Mouse (Mus musculus): ENCODE data around the gene Lyrm9. TPM values are rescaled to one million over a fixed set of nuclear protein-coding genes. Genes with fewer than 3 reads are reported as not detected.
A peak's percentile ranks its signal among the peaks of the same experiment; 100 is the strongest.

Lyrm9 gene
- polyA plus RNA-seq, 1 experiment from 2014 or later, result 14.0 TPM

DNA sequence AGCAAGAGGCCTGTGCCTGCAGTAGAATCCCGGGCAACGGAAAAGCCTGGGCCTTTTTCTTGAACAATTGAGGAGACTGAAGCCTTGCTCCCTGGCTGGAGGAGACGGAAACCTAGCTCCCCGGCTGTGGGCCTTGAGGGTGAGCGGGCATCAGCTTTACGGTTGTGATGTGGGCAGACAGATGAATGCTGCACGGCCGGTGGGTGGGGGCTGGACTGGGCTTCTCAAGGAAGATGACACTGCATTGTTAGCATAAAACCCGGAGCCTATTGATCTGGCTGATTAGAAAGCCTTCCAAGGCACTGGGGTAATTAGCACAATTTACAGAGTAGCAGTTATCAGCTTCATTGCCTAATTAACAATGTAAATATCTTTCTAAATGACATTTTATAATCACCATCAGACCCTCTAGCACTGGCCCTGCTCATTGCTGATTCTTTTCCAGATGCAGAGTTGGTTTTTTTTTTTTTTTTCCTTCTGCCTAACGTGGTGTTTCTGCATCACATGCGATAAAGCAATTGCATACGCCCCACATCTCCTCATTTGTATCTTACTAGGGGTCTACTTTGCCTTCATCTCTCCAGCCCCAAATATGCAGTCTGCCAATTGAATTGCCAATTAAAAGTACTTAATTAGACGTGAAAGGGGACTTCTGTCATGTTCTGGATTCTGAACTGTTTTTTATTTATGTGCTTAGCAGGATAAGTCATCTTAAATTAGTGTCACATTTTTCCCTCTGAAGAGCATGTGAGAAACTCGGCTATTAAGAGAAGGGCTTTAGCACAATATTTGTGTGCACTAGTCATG lies 10.2 kb upstream of the Lyrm9 start:
- H3K27me3 ChIP-seq, result peaks cover 5% of the 10 kb centered on the region; the same call in 1 of the 2 replicates
- no peaks in the 10 kb centered on the region for H3K9me3 ChIP-seq (replicated peaks)
- H3K4me3 ChIP-seq (replicated peaks), result no peak overlapping the region
- no peaks in the 10 kb centered on the region for H3K36me3 ChIP-seq (replicated peaks)
- no peak overlapping the region for H3K4me2 ChIP-seq
- H3K4me1 ChIP-seq (replicated peaks), result 0 out of 2 replicates have a peak, but pooled peaks cover 8% of the 10 kb centered on the region
- no peak for ATAC-seq (ENCODE audit: insufficient read depth)
- no peak overlapping the region for H3K9ac ChIP-seq
- H3K27ac ChIP-seq (replicated peaks), result no peak overlapping the region
- WGBS (ENCODE audit: insufficient replicate concordance), result 64% methylated on average over 14 of the region's 14 CpGs

- Histone ChIP-seq H3K4me2 (no peak overlapping the region), H3K9ac (no peak overlapping the region), H3K4me1 (replicated peaks) (0 out of 2 replicates have a peak, but pooled peaks cover 12% of the 10 kb centered on the region), H3K36me3 (replicated peaks) (no peaks in the 10 kb centered on the region), H3K27me3 (peaks cover 5% of the 10 kb centered on the region; the same call in 1 of the 2 replicates), H3K27ac (replicated peaks) (no peak overlapping the region), H3K4me3 (replicated peaks) (no peak overlapping the region), H3K9me3 (replicated peaks) (no peaks in the 10 kb centered on the region)
- WGBS (ENCODE audit: insufficient replicate concordance), result 68% methylated on average over 11 of the region's 11 CpGs
- no peak for ATAC-seq (ENCODE audit: insufficient read depth)
Observed at GRCm38 (mm10) chr11:78817311-78818022, 8.9 kb upstream of the Lyrm9 start.

GRCm38 (mm10) chr11:78820337-78821000 lies 5.9 kb upstream of the Lyrm9 start:
- ATAC-seq (ENCODE audit: insufficient read depth), result no peak
- Histone ChIP-seq H3K27me3 (peaks cover 5% of the 10 kb centered on the region; the same call in 1 of the 2 replicates), H3K4me1 (replicated peaks) (0 out of 2 replicates have a peak, but pooled peaks cover 12% of the 10 kb centered on the region), H3K36me3 (replicated peaks) (no peaks in the 10 kb centered on the region), H3K4me2 (no peak overlapping the region), H3K4me3 (replicated peaks) (no peak overlapping the region), H3K9me3 (replicated peaks) (no peaks in the 10 kb centered on the region), H3K9ac (no peak overlapping the region), H3K27ac (replicated peaks) (no peak overlapping the region)
- 48% methylated on average over 12 of the region's 12 CpGs for WGBS (ENCODE audit: insufficient replicate concordance)

- H3K9ac ChIP-seq, result no peak overlapping the region
- H3K27ac ChIP-seq (replicated peaks), result no peak overlapping the region
- no peak overlapping the region for H3K4me3 ChIP-seq (replicated peaks)
- WGBS (ENCODE audit: insufficient replicate concordance), result 37% methylated on average over 13 of the region's 13 CpGs
- H3K27me3 ChIP-seq, result peaks cover 5% of the 10 kb centered on the region; the same call in 1 of the 2 replicates
- no peaks in the 10 kb centered on the region for H3K36me3 ChIP-seq (replicated peaks)
- peaks cover 32% of the 10 kb centered on the region for H3K4me1 ChIP-seq (replicated peaks)
- H3K4me2 ChIP-seq, result no peak overlapping the region
- H3K9me3 ChIP-seq (replicated peaks), result no peaks in the 10 kb centered on the region
- ATAC-seq (ENCODE audit: insufficient read depth), result no peak
Observed at GRCm38 (mm10) chr11:78822792-78823498, 3.4 kb upstream of the Lyrm9 start.

- no peaks in the 10 kb centered on the region for H3K9me3 ChIP-seq (replicated peaks)
- ATAC-seq (ENCODE audit: insufficient read depth), result no peak
- H3K4me1 ChIP-seq (replicated peaks), result peaks cover 61% of the 10 kb centered on the region
- H3K27me3 ChIP-seq, result no peaks in the 10 kb centered on the region
- no peaks in the 10 kb centered on the region for H3K36me3 ChIP-seq (replicated peaks)
- H3K27ac ChIP-seq (replicated peaks), result no peak overlapping the region
- peak overlapping the region; percentile 85; the same call in 1 of the 2 replicates for H3K4me3 ChIP-seq (replicated peaks)
- H3K4me2 ChIP-seq, result peak overlapping the region; percentile 90
- H3K9ac ChIP-seq, result no peak overlapping the region
- 58% methylated on average over 7 of the region's 7 CpGs for WGBS (ENCODE audit: insufficient replicate concordance)
Observed at GRCm38 (mm10) chr11:78827546-78827945, 1.2 kb downstream of the Lyrm9 start.

GRCm38 (mm10) chr11:78828386-78828785 lies 2.0 kb downstream of the Lyrm9 start:
- 46% methylated on average over 2 of the region's 2 CpGs for WGBS (ENCODE audit: insufficient replicate concordance)
- no peaks in the 10 kb centered on the region for H3K36me3 ChIP-seq (replicated peaks)
- H3K9ac ChIP-seq, result no peak overlapping the region
- no peaks in the 10 kb centered on the region for H3K9me3 ChIP-seq (replicated peaks)
- no peaks in the 10 kb centered on the region for H3K27me3 ChIP-seq
- peaks cover 70% of the 10 kb centered on the region for H3K4me1 ChIP-seq (replicated peaks)
- no peak for ATAC-seq (ENCODE audit: insufficient read depth)
- H3K27ac ChIP-seq (replicated peaks), result no peak overlapping the region
- H3K4me2 ChIP-seq, result no peak overlapping the region
- H3K4me3 ChIP-seq (replicated peaks), result no peak overlapping the region

DNA sequence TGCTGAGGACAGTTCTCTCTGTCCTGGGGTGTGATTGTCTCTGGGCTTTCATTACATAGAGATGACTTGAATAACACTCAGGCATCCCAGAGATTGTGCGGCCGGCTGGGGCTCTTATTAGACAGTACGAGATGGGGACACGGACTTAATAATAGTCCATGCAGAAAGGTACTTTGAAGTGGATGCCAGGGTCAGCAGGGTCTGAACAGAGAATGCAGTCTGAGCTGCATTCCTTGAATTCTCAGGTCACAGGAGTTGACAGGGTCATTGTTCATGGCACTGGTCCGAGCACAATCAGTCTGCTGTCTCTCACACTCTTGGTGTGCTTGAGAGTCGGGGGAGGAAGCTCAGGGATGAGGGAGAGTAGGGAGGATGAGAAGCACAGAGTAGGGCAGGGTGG lies 3.0 kb downstream of the Lyrm9 start:
- H3K4me1 ChIP-seq (replicated peaks), result peaks cover 80% of the 10 kb centered on the region
- no peak overlapping the region for H3K4me3 ChIP-seq (replicated peaks)
- H3K4me2 ChIP-seq, result no peak overlapping the region
- H3K36me3 ChIP-seq (replicated peaks), result no peaks in the 10 kb centered on the region
- WGBS (ENCODE audit: insufficient replicate concordance), result 73% methylated on average over 6 of the region's 6 CpGs
- no peak for ATAC-seq (ENCODE audit: insufficient read depth)
- H3K27ac ChIP-seq (replicated peaks), result no peak overlapping the region; the same call in 1 of the 2 replicates
- H3K9ac ChIP-seq, result no peak overlapping the region
- no peaks in the 10 kb centered on the region for H3K9me3 ChIP-seq (replicated peaks)
- H3K27me3 ChIP-seq, result no peaks in the 10 kb centered on the region

GRCm38 (mm10) chr11:78830180-78830579 lies 3.8 kb downstream of the Lyrm9 start:
- 16% methylated on average over 8 of the region's 8 CpGs for WGBS (ENCODE audit: insufficient replicate concordance)
- H3K27me3 ChIP-seq, result no peaks in the 10 kb centered on the region
- ATAC-seq (ENCODE audit: insufficient read depth), result no peak
- H3K36me3 ChIP-seq (replicated peaks), result no peaks in the 10 kb centered on the region
- peak overlapping the region; percentile 95 for H3K27ac ChIP-seq (replicated peaks)
- peaks cover 87% of the 10 kb centered on the region for H3K4me1 ChIP-seq (replicated peaks)
- no peaks in the 10 kb centered on the region for H3K9me3 ChIP-seq (replicated peaks)
- no peak overlapping the region for H3K4me2 ChIP-seq
- H3K9ac ChIP-seq, result no peak overlapping the region
- no peak overlapping the region for H3K4me3 ChIP-seq (replicated peaks)

- Histone ChIP-seq H3K4me2 (peak overlapping the region; percentile 63), H3K36me3 (replicated peaks) (no peaks in the 10 kb centered on the region), H3K4me3 (replicated peaks) (no peak overlapping the region), H3K27ac (replicated peaks) (peak overlapping the region; percentile 95), H3K27me3 (no peaks in the 10 kb centered on the region), H3K4me1 (replicated peaks) (peaks cover 80% of the 10 kb centered on the region), H3K9me3 (replicated peaks) (no peaks in the 10 kb centered on the region), H3K9ac (no peak overlapping the region)
- 71% methylated on average over 4 of the region's 4 CpGs for WGBS (ENCODE audit: insufficient replicate concordance)
- ATAC-seq (ENCODE audit: insufficient read depth), result no peak
Observed at GRCm38 (mm10) chr11:78831716-78832115, 5.3 kb downstream of the Lyrm9 start.

DNA sequence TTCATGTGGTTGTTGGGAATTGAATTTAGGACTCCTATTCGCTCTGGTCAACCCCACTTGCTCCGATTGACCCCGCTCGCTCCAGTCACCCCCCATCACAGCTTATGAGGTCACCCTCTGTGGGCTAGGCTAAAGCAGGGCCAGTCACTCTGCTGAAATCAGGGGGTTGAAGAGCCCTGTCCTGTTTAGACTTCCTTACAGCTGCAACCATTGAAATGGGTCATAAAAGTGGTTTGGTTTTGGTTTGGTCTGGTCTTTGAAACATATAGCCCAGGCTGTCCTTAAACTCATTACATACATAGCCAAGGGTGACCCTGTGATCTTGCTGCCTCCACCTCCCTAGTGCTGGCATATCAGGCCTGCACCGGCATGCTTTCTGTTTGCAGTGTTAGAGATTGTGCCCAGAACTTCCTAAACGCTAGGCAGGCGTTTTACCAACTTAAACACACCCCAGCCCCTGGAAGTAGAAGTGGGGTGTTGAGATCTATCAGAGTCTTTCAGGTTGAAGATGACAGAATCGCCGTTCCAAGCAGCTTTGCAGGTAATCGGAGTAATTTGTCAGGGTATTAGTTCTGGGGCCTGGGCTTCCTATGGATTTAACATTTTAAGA lies 5.8 kb downstream of the Lyrm9 start:
- Histone ChIP-seq H3K4me2 (peak overlapping the region; percentile 63), H3K9ac (peak overlapping the region; percentile 33; the same call in 1 of the 2 replicates), H3K27me3 (no peaks in the 10 kb centered on the region), H3K9me3 (replicated peaks) (no peaks in the 10 kb centered on the region), H3K4me1 (replicated peaks) (peaks cover 75% of the 10 kb centered on the region), H3K27ac (replicated peaks) (peak overlapping the region; percentile 95), H3K36me3 (replicated peaks) (no peaks in the 10 kb centered on the region), H3K4me3 (replicated peaks) (peak overlapping the region; percentile 30)
- ATAC-seq (ENCODE audit: insufficient read depth), result peak; percentile 66
- 48% methylated on average over 10 of the region's 10 CpGs for WGBS (ENCODE audit: insufficient replicate concordance)
